Mouse (Mus musculus) embryonic fibroblast, embryonic 13.5 days (primary cell): ENCODE data around the gene Sypl.

Experiments
- CTCF ChIP-seq: IDR thresholded peaks from 2 replicates; pipeline ENCODE4 v1.5.1; 2011; ENCODE audit warnings: mild to moderate bottlenecking, control low read depth, low read length, moderate library complexity, borderline replicate concordance; ENCODE audit not compliant: insufficient read depth
- POLR2A ChIP-seq: IDR thresholded peaks from 2 replicates; pipeline ENCODE4 v1.6.1; 2011; ENCODE audit warnings: low read depth, mild to moderate bottlenecking, control low read depth, low read length, moderate library complexity

- TF ChIP-seq POLR2A (no peak), CTCF (peak; percentile 83)
Measured at GRCm38 (mm10) chr12:33027093-33027492, 73.4 kb downstream of the Sypl start.
